Mouse (Mus musculus) hindbrain, embryonic 16.5 days (tissue): ENCODE measurements around the gene Hyal3. TPM values are rescaled to one million over a fixed set of nuclear protein-coding genes. Genes with fewer than 3 reads are reported as not detected.
A peak's percentile ranks its signal among the peaks of the same experiment; 100 is the strongest.

ENCODE experiments used
- ATAC-seq: fragments of 200-750 bp; cut with Nextera tagmentation; 2 replicates; pipeline ENCODE4 v1.8.0; 2017; ENCODE audit warnings: moderate TSS enrichment, moderate library complexity
- H3K27ac ChIP-seq: fragments of 300-500 bp; sonication (generic); 2 replicates; pipeline ENCODE4 v1.5.1; 2014; ENCODE audit warnings: low read depth, mild to moderate bottlenecking, control low read depth, low read length, moderate library complexity
- H3K27me3 ChIP-seq: fragments of 300-500 bp; sonication (generic); replicated peaks from 2 replicates; pipeline ENCODE4 v1.6.1; 2014; ENCODE audit warnings: low read length; ENCODE audit not compliant: control insufficient read depth, insufficient read depth
- H3K36me3 ChIP-seq: fragments of 300-500 bp; sonication (generic); 2 replicates; pipeline ENCODE4 v1.6.1; 2014; ENCODE audit warnings: mild to moderate bottlenecking, low read length, moderate library complexity, mixed read lengths; ENCODE audit not compliant: control insufficient read depth, insufficient read depth
- H3K4me1 ChIP-seq: fragments of 300-500 bp; sonication (generic); 2 replicates; pipeline ENCODE4 v1.6.1; 2014; ENCODE audit warnings: low read depth, low read length; ENCODE audit not compliant: control insufficient read depth, insufficient read depth
- H3K4me2 ChIP-seq: fragments of 300-500 bp; sonication (generic); 2 replicates; pipeline ENCODE4 v1.6.1; 2014; ENCODE audit warnings: mild to moderate bottlenecking, low read length, control low read depth, moderate library complexity
- H3K4me3 ChIP-seq: fragments of 300-500 bp; sonication (generic); 2 replicates; pipeline ENCODE4 v1.5.1; 2014; ENCODE audit warnings: mild to moderate bottlenecking, low read length, control low read depth, moderate library complexity
- H3K9ac ChIP-seq: fragments of 300-500 bp; sonication (generic); 2 replicates; pipeline ENCODE4 v1.6.1; 2014; ENCODE audit warnings: low read depth, mild to moderate bottlenecking, control low read depth, low read length, moderate library complexity
- H3K9me3 ChIP-seq: fragments of 300-500 bp; sonication (generic); 2 replicates; pipeline ENCODE4 v1.6.1; 2014; ENCODE audit warnings: mild to moderate bottlenecking, low read length, moderate library complexity; ENCODE audit not compliant: control insufficient read depth
- WGBS: fragments of 180-500 bp; shearing (Covaris S2); extraction: QIAGEN DNeasy Blood & Tissue Kit; methylation state at CpG from one replicate; pipeline ENCODE4 v1.1.7; 2014; 5-methylcytosine and 5-hydroxymethylcytosine counted together
- polyA plus RNA-seq: library from polyadenylated mRNA; unstranded; fragments of >200 nt; fragmentation: Nextera tagmentation; extraction: Ambion mirVana; gene quantifications from 2 replicates; pipeline ENCODE4 v1.2.1, GENCODE M21; 2015

Hyal3 gene
- polyA plus RNA-seq, 1 experiment from 2014 or later, result 2.7 TPM

DNA sequence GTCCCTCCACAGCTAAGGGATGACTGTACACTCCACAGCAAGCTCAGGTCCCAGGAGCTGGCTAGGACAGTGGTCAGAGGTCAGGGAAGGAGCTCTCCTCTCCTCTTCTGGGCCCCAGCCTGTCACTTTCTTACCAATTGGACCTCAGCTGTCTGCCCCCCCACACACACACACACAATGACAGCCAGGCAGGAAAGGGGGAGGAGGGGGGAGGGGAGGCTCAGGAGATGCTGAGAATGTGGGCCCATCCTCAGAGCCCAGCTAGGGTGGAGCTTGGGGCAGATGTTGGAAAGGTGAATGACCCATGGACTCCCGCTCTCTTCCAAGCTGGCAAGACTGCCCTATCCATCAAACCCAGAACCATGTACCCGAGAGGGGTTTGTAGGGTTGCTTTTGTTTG lies 26.4 kb downstream of the Hyal3 start:
- Histone ChIP-seq H3K4me2 (no peak overlapping the region), H3K4me1 (peaks cover 10% of the 10 kb centered on the region)
- 60% methylated on average over 2 of the region's 2 CpGs for WGBS

DNA sequence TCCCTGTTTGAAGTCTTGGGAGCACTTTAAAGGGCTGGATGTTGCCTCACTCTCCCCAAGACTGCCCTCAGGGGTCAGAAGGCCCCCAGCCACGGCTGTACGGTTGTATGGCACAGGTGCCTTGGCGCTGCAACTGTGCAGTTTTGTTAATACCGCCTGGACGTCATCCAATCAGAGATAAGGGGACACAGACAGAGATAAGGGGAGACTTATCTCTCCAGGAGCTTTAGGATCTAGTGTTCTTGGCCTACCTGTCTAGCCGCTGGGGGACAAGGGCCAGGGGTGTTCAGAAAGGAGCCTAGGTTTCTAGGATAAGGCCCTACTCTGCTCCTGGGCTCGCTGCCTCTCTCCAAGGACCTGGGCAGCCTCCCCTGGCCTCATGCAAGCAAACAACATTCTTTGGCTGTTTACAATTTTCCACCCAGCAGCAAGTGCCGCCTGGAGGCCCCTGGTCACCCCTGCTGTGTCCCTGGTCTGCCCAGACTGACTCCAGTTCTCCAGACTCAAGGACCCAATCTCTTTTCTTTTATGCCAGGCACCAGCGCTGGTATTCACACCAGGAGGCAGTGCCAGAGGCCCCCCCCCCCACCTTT lies 27.1 kb downstream of the Hyal3 start:
- Histone ChIP-seq H3K27ac (peak overlapping the region; percentile 14; the same call in 1 of the 2 replicates), H3K4me1 (peaks cover 11% of the 10 kb centered on the region), H3K9ac (no peak overlapping the region), H3K36me3 (no peaks in the 10 kb centered on the region), H3K4me3 (no peak overlapping the region), H3K27me3 (no peaks in the 10 kb centered on the region; the same call in 1 of the 2 replicates), H3K9me3 (no peaks in the 10 kb centered on the region), H3K4me2 (no peak overlapping the region)
- WGBS, result 55% methylated on average over 9 of the region's 9 CpGs
- no peak for ATAC-seq

More for the DNA sequence above, 26.4 kb downstream of the Hyal3 start:
- no peaks in the 10 kb centered on the region for H3K9me3 ChIP-seq
- H3K9ac ChIP-seq, result no peak overlapping the region
- H3K27ac ChIP-seq, result no peak overlapping the region
- H3K36me3 ChIP-seq, result no peaks in the 10 kb centered on the region
- no peaks in the 10 kb centered on the region; the same call in 1 of the 2 replicates for H3K27me3 ChIP-seq
- H3K4me3 ChIP-seq, result no peak overlapping the region
- ATAC-seq, result no peak

DNA sequence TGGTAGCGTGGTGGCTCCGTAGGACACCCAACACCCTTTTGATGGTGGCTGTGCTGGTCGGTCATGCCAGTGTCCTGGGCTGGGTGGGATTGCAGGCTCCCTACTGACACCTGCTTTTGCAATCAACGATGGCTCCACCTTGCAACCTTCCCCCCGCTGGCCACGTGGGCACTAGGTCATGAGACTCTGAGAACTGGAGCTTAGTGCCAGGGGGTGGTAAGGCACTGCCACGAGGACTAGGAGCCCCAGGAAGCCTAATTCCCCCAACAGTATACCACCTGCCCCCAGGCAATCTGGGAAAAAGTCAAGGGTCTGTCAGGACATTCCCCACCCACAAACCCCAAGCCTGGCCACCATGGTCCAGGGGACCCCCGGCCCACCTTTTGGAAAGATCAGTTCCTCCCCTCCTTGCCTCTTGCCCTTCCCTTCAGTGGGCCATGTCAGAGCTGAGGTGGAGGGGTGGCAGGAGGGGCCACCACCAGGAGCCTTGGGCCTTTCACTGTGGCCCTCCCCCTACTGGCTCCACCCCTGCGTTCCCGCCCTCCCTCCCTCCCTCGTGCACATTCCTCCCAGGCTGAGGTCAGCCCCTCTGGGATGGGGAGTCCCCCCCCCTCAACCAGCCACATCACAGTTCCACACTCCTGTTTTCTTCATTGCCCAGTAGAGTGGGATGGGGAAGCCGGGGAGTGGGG lies 28.3 kb downstream of the Hyal3 start, which contains the start of gene Sema3b:
Sema3b (minus strand) TSS at position 489 of the 692 bp plus-strand sequence.
- H3K27me3 ChIP-seq, result no peaks in the 10 kb centered on the region; the same call in 1 of the 2 replicates
- H3K9me3 ChIP-seq, result no peaks in the 10 kb centered on the region
- 0 out of 2 replicates have a peak within 1 kb of the TSS, but pooled peaks have one; percentile 20 for H3K9ac ChIP-seq
- no peak for ATAC-seq
- H3K4me1 ChIP-seq, result peaks cover 11% of the 10 kb centered on the region
- peaks cover under 1% of the 10 kb centered on the region; the same call in 1 of the 2 replicates for H3K36me3 ChIP-seq
- no peak within 1 kb of the TSS for H3K4me2 ChIP-seq
- no peak within 1 kb of the TSS for H3K4me3 ChIP-seq
- H3K27ac ChIP-seq, result no peak within 1 kb of the TSS; the same call in 1 of the 2 replicates
- 42% methylated on average over 12 of the region's 12 CpGs for WGBS

DNA sequence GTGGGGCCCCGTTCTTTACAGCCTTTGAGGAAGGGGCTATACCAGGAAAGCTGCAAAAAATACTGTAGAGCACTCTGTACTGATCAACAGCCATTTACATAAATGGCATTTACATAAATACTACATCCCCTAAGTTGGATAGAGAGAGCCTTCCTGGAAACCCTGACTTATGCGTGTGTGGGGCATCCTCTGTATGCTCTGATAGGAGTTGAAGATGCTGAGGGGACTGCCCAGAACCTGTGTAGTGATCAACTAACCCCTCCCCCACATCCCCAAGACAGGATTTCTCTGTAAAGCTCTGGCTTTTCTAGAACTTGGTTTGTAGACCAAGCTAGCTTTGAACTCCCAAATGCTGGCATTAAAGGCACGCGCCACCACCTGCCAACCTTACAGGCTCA lies 28.8 kb downstream of the Hyal3 start:
- H3K4me1 ChIP-seq, result peaks cover 11% of the 10 kb centered on the region
- H3K4me3 ChIP-seq, result no peak overlapping the region
- peaks cover 3% of the 10 kb centered on the region; the same call in 1 of the 2 replicates for H3K36me3 ChIP-seq
- H3K27ac ChIP-seq, result no peak overlapping the region
- H3K9me3 ChIP-seq, result no peaks in the 10 kb centered on the region
- no peak for ATAC-seq
- WGBS, result 63% methylated on average over 4 of the region's 4 CpGs
- H3K27me3 ChIP-seq, result no peaks in the 10 kb centered on the region; the same call in 1 of the 2 replicates
- no peak overlapping the region for H3K9ac ChIP-seq
- no peak overlapping the region for H3K4me2 ChIP-seq

DNA sequence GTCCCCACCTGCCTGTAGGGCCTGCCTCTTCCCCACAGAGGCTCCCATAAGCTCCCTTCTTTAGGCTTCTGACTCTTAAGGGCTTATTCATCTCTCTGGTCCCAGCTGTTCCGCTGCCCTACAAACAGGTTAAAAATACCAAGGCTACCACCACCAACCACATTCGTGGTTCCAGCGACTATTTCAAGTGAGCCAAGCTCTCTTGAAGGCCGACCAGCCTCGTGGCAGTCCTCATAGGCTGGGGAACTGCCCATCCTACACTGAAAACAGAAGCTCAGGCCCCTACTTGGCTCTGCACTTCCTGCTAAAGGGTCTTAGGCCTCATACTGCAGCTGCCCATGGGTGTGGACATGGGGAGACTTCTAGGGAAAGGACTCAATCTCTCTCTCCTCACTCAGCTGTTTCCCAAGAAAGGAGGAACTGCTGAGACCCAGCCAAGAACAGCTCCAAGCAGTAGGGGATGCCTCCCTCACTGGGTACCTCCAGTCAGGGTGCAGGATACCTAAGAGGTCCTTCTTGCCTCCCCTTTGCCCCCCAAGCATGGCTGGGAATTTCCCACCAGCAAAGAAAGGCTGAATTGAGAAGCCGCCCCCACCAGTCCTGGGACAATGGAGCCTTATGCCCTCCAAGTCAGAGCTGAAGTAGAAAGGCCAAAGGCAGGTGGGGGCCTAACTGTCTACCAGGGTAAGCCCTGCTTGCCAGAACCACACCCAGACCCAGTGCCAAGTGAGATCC lies 31.0 kb downstream of the Hyal3 start:
- Histone ChIP-seq H3K4me2 (peak overlapping the region; percentile 87), H3K36me3 (peaks cover 20% of the 10 kb centered on the region), H3K4me1 (peaks cover 11% of the 10 kb centered on the region), H3K9me3 (no peaks in the 10 kb centered on the region), H3K9ac (peak overlapping the region; percentile 77), H3K27ac (peak overlapping the region; percentile 99), H3K4me3 (peak overlapping the region; percentile 44), H3K27me3 (no peaks in the 10 kb centered on the region)
- no peak for ATAC-seq
- WGBS, result 58% methylated on average over 6 of the region's 6 CpGs

- H3K4me2 ChIP-seq, result peak overlapping the region; percentile 87
- H3K9me3 ChIP-seq, result no peaks in the 10 kb centered on the region
- WGBS, result 3% methylated on average over 31 of the region's 48 CpGs
- peak overlapping the region; percentile 44 for H3K4me3 ChIP-seq
- H3K9ac ChIP-seq, result peak overlapping the region; percentile 77
- peak overlapping the region; percentile 99 for H3K27ac ChIP-seq
- ATAC-seq, result peak; percentile 94
- peaks cover 23% of the 10 kb centered on the region for H3K36me3 ChIP-seq
- H3K27me3 ChIP-seq, result no peaks in the 10 kb centered on the region
- H3K4me1 ChIP-seq, result peaks cover 11% of the 10 kb centered on the region
Measured at GRCm38 (mm10) chr9:107612191-107612944, 31.8 kb downstream of the Hyal3 start.

GRCm38 (mm10) chr9:107612945-107613569 lies 32.4 kb downstream of the Hyal3 start:
- Histone ChIP-seq H3K4me2 (peak overlapping the region; percentile 87), H3K9me3 (no peaks in the 10 kb centered on the region), H3K27ac (peak overlapping the region; percentile 99), H3K4me3 (peak overlapping the region; percentile 44), H3K36me3 (peaks cover 23% of the 10 kb centered on the region), H3K4me1 (peaks cover 11% of the 10 kb centered on the region), H3K27me3 (no peaks in the 10 kb centered on the region), H3K9ac (no peak overlapping the region; the same call in 1 of the 2 replicates)
- ATAC-seq, result peak; percentile 21
- 10% methylated on average over 12 of the region's 12 CpGs for WGBS

- peaks cover 18% of the 10 kb centered on the region for H3K4me1 ChIP-seq
- H3K36me3 ChIP-seq, result peaks cover 30% of the 10 kb centered on the region
Measured at GRCm38 (mm10) chr9:107615035-107615434, 34.4 kb downstream of the Hyal3 start.

More at GRCm38 (mm10) chr9:107615035-107615434, 34.4 kb downstream of the Hyal3 start:
- no peak for ATAC-seq
- no peak overlapping the region for H3K9ac ChIP-seq
- H3K9me3 ChIP-seq, result no peaks in the 10 kb centered on the region
- H3K27ac ChIP-seq, result peak overlapping the region; percentile 12; the same call in 1 of the 2 replicates
- H3K4me3 ChIP-seq, result no peak overlapping the region
- no peaks in the 10 kb centered on the region for H3K27me3 ChIP-seq
- WGBS, result 51% methylated on average over 4 of the region's 4 CpGs
- H3K4me2 ChIP-seq, result no peak overlapping the region
